ENCODE assay signal across 8 mouse cellular contexts in genomic region chrX:8075104-8075503, GRCm38 (mm10). TPM values are rescaled to one million over a fixed set of nuclear protein-coding genes. Genes with fewer than 3 reads are reported as not detected.
DNase-seq lines count a peak whose midpoint lies in the region; ATAC-seq and TF ChIP-seq lines count a peak whose summit lies in the region.

No protein-coding gene starts in this region.

- peak; percentile 2; the same call in 1 of the 2 replicates for ATAC-seq in forebrain, postnatal 0 days
- ATAC-seq in liver, embryonic 16.5 days (ENCODE audit: low read depth), result no peak

- no peak for DNase-seq in gastrocnemius, adult 2 months
- DNase-seq in gastrocnemius, postnatal 25 days, result no peak
- no peak for DNase-seq in forebrain, postnatal 0 days
- DNase-seq in urinary bladder, postnatal 10 days (ENCODE audit: low spot score), result no peak
- DNase-seq in gastrocnemius, postnatal 14 days, result no peak
- DNase-seq in spleen, postnatal 14 days (ENCODE audit: low spot score in 2 of 2), result no peak

- H3K36me3 ChIP-seq in E14TG2a.4 (ENCODE audit: insufficient read depth, low read length), result peaks cover 28% of the 10 kb centered on the region
- H3K36me3 ChIP-seq in forebrain, postnatal 0 days (ENCODE audit: insufficient read depth), result no peaks in the 10 kb centered on the region
- H3K36me3 ChIP-seq in liver, embryonic 16.5 days (ENCODE audit: control insufficient read depth, insufficient read depth), result peaks cover 9% of the 10 kb centered on the region

- 33% methylated on average over 3 of the region's 3 CpGs for WGBS in forebrain, postnatal 0 days
- 34% methylated on average over 3 of the region's 3 CpGs for WGBS in liver, embryonic 16.5 days (ENCODE audit: insufficient replicate concordance)

- peaks cover 33% of the 10 kb centered on the region for H3K4me1 ChIP-seq in E14TG2a.4 (replicated peaks; ENCODE audit: low read depth, low read length)
- H3K4me1 ChIP-seq in forebrain, postnatal 0 days (ENCODE audit: insufficient read depth), result no peaks in the 10 kb centered on the region; the same call in 1 of the 2 replicates
- peaks cover 10% of the 10 kb centered on the region for H3K4me1 ChIP-seq in liver, embryonic 16.5 days (ENCODE audit: control insufficient read depth, low read depth, low read length)

- intact Hi-C loops in gastrocnemius, adult 2 months (cut with DNase I), result loop anchor here (2.0 to 10.0 kb wide), 3 partner anchors 22 to 180 kb away; partner anchors contain the start of genes Ftsj1 and Wdr13
- intact Hi-C loops in gastrocnemius, postnatal 14 days (cut with DNase I; ENCODE audit: low total_unique reads), result no loop called here

- peak overlapping the region; percentile 78 for H3K4me3 ChIP-seq in gastrocnemius, adult 2 months
- peak overlapping the region; percentile 81 for H3K4me3 ChIP-seq in E14TG2a.4 (replicated peaks; ENCODE audit: low read length)
- peak overlapping the region; percentile 37 for H3K4me3 ChIP-seq in forebrain, postnatal 0 days (ENCODE audit: low read depth, low read length)
- peak overlapping the region; percentile 71 for H3K4me3 ChIP-seq in liver, embryonic 16.5 days (ENCODE audit: low read depth, low read length)

- no peak for TF ChIP-seq CTCF in gastrocnemius, adult 2 months (IDR thresholded peaks at IDR 0.05)
- TF ChIP-seq CTCF in E14TG2a.4 (conservative IDR thresholded peaks at IDR 0.05; ENCODE audit: low read length), result no peak
- no peak for TF ChIP-seq CTCF in forebrain, postnatal 0 days (IDR thresholded peaks at IDR 0.05; ENCODE audit: low read depth)

- H3K4me2 ChIP-seq in forebrain, postnatal 0 days (ENCODE audit: low read depth), result peak overlapping the region; percentile 48
- H3K4me2 ChIP-seq in liver, embryonic 16.5 days (ENCODE audit: low read depth, low read length), result peak overlapping the region; percentile 79

- H3K27ac ChIP-seq in gastrocnemius, adult 2 months, result peak overlapping the region; percentile 87
- peak overlapping the region; percentile 77 for H3K27ac ChIP-seq in forebrain, postnatal 0 days (ENCODE audit: low read depth, low read length)
- peak overlapping the region; percentile 92 for H3K27ac ChIP-seq in liver, embryonic 16.5 days (ENCODE audit: low read length)

- H3K9me3 ChIP-seq in E14TG2a.4 (ENCODE audit: low read length), result no peaks in the 10 kb centered on the region
- H3K9me3 ChIP-seq in forebrain, postnatal 0 days (ENCODE audit: low read length), result no peaks in the 10 kb centered on the region
- no peaks in the 10 kb centered on the region for H3K9me3 ChIP-seq in liver, embryonic 16.5 days (replicated peaks; ENCODE audit: control insufficient read depth, low read length)

- H3K9ac ChIP-seq in forebrain, postnatal 0 days, result peak overlapping the region; percentile 41
- H3K9ac ChIP-seq in liver, embryonic 16.5 days (ENCODE audit: low read depth, low read length), result peak overlapping the region; percentile 64

- peaks cover 10% of the 10 kb centered on the region; the same call in 1 of the 2 replicates for H3K27me3 ChIP-seq in E14TG2a.4 (ENCODE audit: insufficient read depth, low read length)
- no peaks in the 10 kb centered on the region for H3K27me3 ChIP-seq in forebrain, postnatal 0 days (ENCODE audit: insufficient read depth, low read length)
- no peaks in the 10 kb centered on the region for H3K27me3 ChIP-seq in liver, embryonic 16.5 days (ENCODE audit: control insufficient read depth, insufficient read depth, low read depth, low read length)

RNA-seq across cellular contexts. Expression of gene Suv39h1, which starts 0.5 kb away (rescaled TPM):
- total RNA-seq in gastrocnemius, adult 2 months (2021), result 1 to 10 TPM; 4.3 to 5.0 TPM
- 1 to 10 TPM; 3.0 to 3.6 TPM for total RNA-seq in gastrocnemius, postnatal 25 days (2021)
- total RNA-seq in forebrain, postnatal 0 days (2014; rRNA removed), result 38.7 and 46.1 TPM in 2 replicates
- polyA plus RNA-seq in forebrain, postnatal 0 days (2015; fragmentation: Nextera tagmentation; extraction: Ambion mirVana), result 33.7 and 37.7 TPM in 2 replicates
- polyA plus RNA-seq in liver, embryonic 16.5 days (2015; fragmentation: Nextera tagmentation; extraction: Ambion mirVana), result 28.6 and 30.1 TPM in 2 replicates
- 1 to 10 TPM; 5.2 to 5.5 TPM for total RNA-seq in gastrocnemius, postnatal 14 days (2021)

RNA-seq across cellular contexts. Expression of gene Was, which starts 15.2 kb away (rescaled TPM):
- under 1 TPM; 0.36 to 0.70 TPM for total RNA-seq in gastrocnemius, adult 2 months (2021)
- under 1 TPM; 0.46 to 0.54 TPM for total RNA-seq in gastrocnemius, postnatal 25 days (2021)
- total RNA-seq in forebrain, postnatal 0 days (2014; rRNA removed), result 0.81 and 0.85 TPM in 2 replicates
- polyA plus RNA-seq in forebrain, postnatal 0 days (2015; fragmentation: Nextera tagmentation; extraction: Ambion mirVana), result 0.09 and 0.30 TPM in 2 replicates
- polyA plus RNA-seq in liver, embryonic 16.5 days (2015; fragmentation: Nextera tagmentation; extraction: Ambion mirVana), result 1.6 and 1.7 TPM in 2 replicates
- total RNA-seq in gastrocnemius, postnatal 14 days (2021), result under 1 TPM; 0.84 to 0.93 TPM

RNA-seq across cellular contexts. Expression of gene Glod5, which starts 56.8 kb away (rescaled TPM):
- not detected for total RNA-seq in gastrocnemius, adult 2 months (2021)
- not detected for total RNA-seq in gastrocnemius, postnatal 25 days (2021)
- 0.43 and 0.77 TPM in 2 replicates for total RNA-seq in forebrain, postnatal 0 days (2014; rRNA removed)
- 0.45 and 1.2 TPM in 2 replicates for polyA plus RNA-seq in forebrain, postnatal 0 days (2015; fragmentation: Nextera tagmentation; extraction: Ambion mirVana)
- 0.13 and 0.28 TPM in 2 replicates for polyA plus RNA-seq in liver, embryonic 16.5 days (2015; fragmentation: Nextera tagmentation; extraction: Ambion mirVana)
- not detected for total RNA-seq in gastrocnemius, postnatal 14 days (2021)

RNA-seq across cellular contexts. Expression of gene Wdr13, which starts 57.6 kb away (rescaled TPM):
- 1 to 10 TPM; 9.1 to 9.4 TPM for total RNA-seq in gastrocnemius, adult 2 months (2021)
- 10 to 100 TPM; 11.8 to 16.3 TPM for total RNA-seq in gastrocnemius, postnatal 25 days (2021)
- total RNA-seq in forebrain, postnatal 0 days (2014; rRNA removed), result 261 and 316 TPM in 2 replicates
- polyA plus RNA-seq in forebrain, postnatal 0 days (2015; fragmentation: Nextera tagmentation; extraction: Ambion mirVana), result 45.2 and 58.4 TPM in 2 replicates
- 5.3 and 6.5 TPM in 2 replicates for polyA plus RNA-seq in liver, embryonic 16.5 days (2015; fragmentation: Nextera tagmentation; extraction: Ambion mirVana)
- total RNA-seq in gastrocnemius, postnatal 14 days (2021), result 10 to 100 TPM; 19.6 to 20.6 TPM
